Mouse (Mus musculus): Measurements from ENCODE around the gene Zswim3.

- TF ChIP-seq CTCF (IDR thresholded peaks at IDR 0.05; ENCODE audit: borderline replicate concordance, extremely low read depth, insufficient read depth, insufficient read length) (no peak), POLR2A (IDR thresholded peaks at IDR 0.05; ENCODE audit: borderline replicate concordance, extremely low read depth, insufficient read depth, insufficient read length, poor library complexity, severe bottlenecking) (no peak)
Measured at GRCm38 (mm10) chr2:164793772-164794171, 11.1 kb upstream of the Zswim3 start.

Measured in brain, embryonic 14.5 days (tissue).